8 mouse cellular contexts compared by ENCODE assay signal in genomic region chr3:51778738-51779592, GRCm38 (mm10).
DNase-seq lines count a peak whose midpoint lies in the region; ATAC-seq and TF ChIP-seq lines count a peak whose summit lies in the region.

No protein-coding gene starts in this region.

- peak; percentile 31; the same call in 1 of the 2 replicates for ATAC-seq in heart, embryonic 15.5 days (replicated peaks; ENCODE audit: insufficient number of reproducible peaks, insufficient read depth, low FRiP score, low read depth)
- peak; percentile 82 for ATAC-seq in limb, embryonic 14.5 days (ENCODE audit: low FRiP score, low read depth)
- no peak for ATAC-seq in inflammation-experienced regulatory T-cells, adult 6 months

- no peak for TF ChIP-seq CTCF in layer of hippocampus, adult 2 months (conservative IDR thresholded peaks at IDR 0.05)

- 22% methylated on average over 16 of the region's 16 CpGs for WGBS in heart, embryonic 15.5 days
- 12% methylated on average over 16 of the region's 16 CpGs for WGBS in limb, embryonic 14.5 days

- peak overlapping the region; percentile 46 for H3K27ac ChIP-seq in layer of hippocampus, adult 2 months
- H3K27ac ChIP-seq in heart, embryonic 15.5 days: peak overlapping the region; percentile 66
- H3K27ac ChIP-seq in limb, embryonic 14.5 days (replicated peaks; ENCODE audit: low read depth, low read length): peak overlapping the region; percentile 58; the same call in 1 of the 2 replicates

- no peak for DNase-seq in layer of hippocampus, adult 2 months (ENCODE audit: low spot score in 2 of 2)
- no peak for DNase-seq in layer of hippocampus, adult 8-10 months (ENCODE audit: low spot score in 2 of 2)
- DNase-seq in embryo, embryonic 9.5 days (ENCODE audit: extremely low spot score): peak; percentile 52
- DNase-seq in limb, embryonic 14.5 days (ENCODE audit: low spot score): peak; percentile 79
- peak; percentile 9 for DNase-seq in retina, postnatal 7 days (ENCODE audit: low read depth, low spot score)
- DNase-seq in spleen, postnatal 36 days (ENCODE audit: low spot score in 2 of 2): no peak

- H3K4me1 ChIP-seq in heart, embryonic 15.5 days (replicated peaks): peaks cover 16% of the 10 kb centered on the region
- H3K4me1 ChIP-seq in limb, embryonic 14.5 days (ENCODE audit: control insufficient read depth, insufficient read depth, low read length): peaks cover 19% of the 10 kb centered on the region

- no peak for TF ChIP-seq POLR2A in limb, embryonic 14.5 days (IDR thresholded peaks at IDR 0.05; ENCODE audit: borderline replicate concordance, extremely low read depth, insufficient read depth, insufficient read length)

- no peaks in the 10 kb centered on the region for H3K36me3 ChIP-seq in heart, embryonic 15.5 days
- no peaks in the 10 kb centered on the region for H3K36me3 ChIP-seq in limb, embryonic 14.5 days (ENCODE audit: control insufficient read depth, insufficient read depth, low read length)

- H3K4me3 ChIP-seq in layer of hippocampus, adult 2 months: no peak overlapping the region
- H3K4me3 ChIP-seq in heart, embryonic 15.5 days: no peak overlapping the region
- H3K4me3 ChIP-seq in limb, embryonic 14.5 days (replicated peaks; ENCODE audit: low read length): no peak overlapping the region

- H3K9ac ChIP-seq in heart, embryonic 15.5 days: no peak overlapping the region
- no peak overlapping the region for H3K9ac ChIP-seq in limb, embryonic 14.5 days (ENCODE audit: low read depth, low read length, severe bottlenecking)

- no peaks in the 10 kb centered on the region for H3K9me3 ChIP-seq in heart, embryonic 15.5 days (replicated peaks)
- H3K9me3 ChIP-seq in limb, embryonic 14.5 days (ENCODE audit: control insufficient read depth, low read length): no peaks in the 10 kb centered on the region

- peak overlapping the region; percentile 35 for H3K4me2 ChIP-seq in heart, embryonic 15.5 days
- H3K4me2 ChIP-seq in limb, embryonic 14.5 days (replicated peaks; ENCODE audit: low read depth, low read length, severe bottlenecking): peak overlapping the region; percentile 15; the same call in 1 of the 2 replicates

- no peaks in the 10 kb centered on the region for H3K27me3 ChIP-seq in heart, embryonic 15.5 days
- 0 out of 2 replicates have a peak, but pooled peaks cover 3% of the 10 kb centered on the region for H3K27me3 ChIP-seq in limb, embryonic 14.5 days (ENCODE audit: control insufficient read depth, insufficient read depth, low read length)

Comparison
In these comparisons a context has a peak if more than half of its experiments do, and no peak if none do; other contexts are left out.
1. DNase-seq: peak in embryo, embryonic 9.5 days (single experiment), limb, embryonic 14.5 days (single experiment) and retina, postnatal 7 days (single experiment); none in layer of hippocampus, adult 2 months (0 of 2), layer of hippocampus, adult 8-10 months (0 of 2) and spleen, postnatal 36 days (0 of 2).
2. Peak in every context shown above with its lines, with median percentiles within 50 percentile points of each other: H3K27ac ChIP-seq.